Mouse (Mus musculus) MEL (cell line): ENCODE data around the gene Mapkap1. TPM values are rescaled to one million over a fixed set of nuclear protein-coding genes. Genes with fewer than 3 reads are reported as not detected.
A peak's percentile ranks its signal among the peaks of the same experiment; 100 is the strongest.

Experiments
- DNase-seq: peaks from one replicate; pipeline ENCODE4 v3.0.0; 2011; ENCODE audit warnings: low read depth, low spot score
- H3K27ac ChIP-seq: 2 replicates; pipeline ENCODE4 v1.5.1; 2012; ENCODE audit warnings: low read depth, mild to moderate bottlenecking, control low read depth, low read length, moderate library complexity; ENCODE audit not compliant: control insufficient read depth
- H3K27me3 ChIP-seq, 2 experiments: fragments of 150-350 bp in 1 of 2; sonication (generic) in 1 of 2; 2 replicates each; pipeline ENCODE4 v1.6.1; 2012; ENCODE audit warnings: low read length in 2 of 2, mild to moderate bottlenecking in 2 of 2, improper control_type of control experiment in 1 of 2, moderate library complexity in 1 of 2; ENCODE audit not compliant: insufficient read depth in 2 of 2, control insufficient read depth in 1 of 2
- H3K36me3 ChIP-seq, 2 experiments: 2 replicates each; pipeline ENCODE4 v1.6.1; 2012 to 2014; ENCODE audit warnings: low read length in 2 of 2, improper control_type of control experiment in 1 of 2, inconsistent platforms in 1 of 2, mild to moderate bottlenecking in 1 of 2; ENCODE audit not compliant: insufficient read depth in 2 of 2, control insufficient read depth in 1 of 2
- H3K4me1 ChIP-seq, 2 experiments: fragments of 150-350 bp in 1 of 2; sonication (generic) in 1 of 2; 2 replicates each; pipeline ENCODE4 v1.6.1; 2012; ENCODE audit warnings: low read length in 2 of 2, improper control_type of control experiment in 1 of 2, mild to moderate bottlenecking in 1 of 2; ENCODE audit not compliant: insufficient read depth in 2 of 2, control insufficient read depth in 1 of 2
- H3K4me3 ChIP-seq, 2 experiments: fragments of 150-350 bp in 1 of 2; sonication (generic) in 1 of 2; 2 replicates each; pipeline ENCODE4 v1.5.1; 2012; ENCODE audit warnings: low read depth in 2 of 2, low read length in 2 of 2, mild to moderate bottlenecking in 2 of 2, moderate library complexity in 2 of 2, control low read depth in 1 of 2, improper control_type of control experiment in 1 of 2; ENCODE audit not compliant: control insufficient read depth in 1 of 2, insufficient read depth in 1 of 2
- H3K79me2 ChIP-seq: 2 replicates; pipeline ENCODE4 v1.6.1; 2012; ENCODE audit warnings: mild to moderate bottlenecking, low read length, moderate library complexity; ENCODE audit not compliant: control insufficient read depth, poor library complexity, insufficient read depth
- H3K9ac ChIP-seq: 2 replicates; pipeline ENCODE4 v1.6.1; 2012; ENCODE audit warnings: low read depth, mild to moderate bottlenecking, control low read depth, low read length, moderate library complexity; ENCODE audit not compliant: control insufficient read depth, poor library complexity, severe bottlenecking
- H3K9me3 ChIP-seq: fragments of 150-350 bp; sonication (generic); replicated peaks from 2 replicates; pipeline ENCODE4 v1.6.1; 2012; ENCODE audit warnings: mild to moderate bottlenecking, low read length, improper control_type of control experiment, moderate library complexity; ENCODE audit not compliant: insufficient read depth
- GABPA ChIP-seq: IDR thresholded peaks from 2 replicates; pipeline ENCODE4 v1.6.1; 2012; ENCODE audit warnings: low read depth, mild to moderate bottlenecking, inconsistent platforms, low read length, improper control_type of control experiment, moderate library complexity
- GATA1 ChIP-seq: IDR thresholded peaks from 2 replicates; pipeline ENCODE4 v1.6.1; 2011; ENCODE audit warnings: low read depth, low read length, improper control_type of control experiment
- JUND ChIP-seq: IDR thresholded peaks from 2 replicates; pipeline ENCODE4 v1.6.1; 2011; ENCODE audit warnings: low read depth, mild to moderate bottlenecking, improper control_type of control experiment, low read length
- MAFK ChIP-seq: IDR thresholded peaks from 2 replicates; pipeline ENCODE4 v1.6.1; 2011; ENCODE audit warnings: low read depth, mild to moderate bottlenecking, low read length, improper control_type of control experiment, borderline replicate concordance
- MAX ChIP-seq: IDR thresholded peaks from 2 replicates; pipeline ENCODE4 v1.6.1; 2011; ENCODE audit warnings: low read length, improper control_type of control experiment
- MAZ ChIP-seq: IDR thresholded peaks from 2 replicates; pipeline ENCODE4 v1.6.1; 2012; ENCODE audit warnings: low read depth, mild to moderate bottlenecking, inconsistent platforms, low read length, improper control_type of control experiment
- NELFE ChIP-seq: IDR thresholded peaks from 2 replicates; pipeline ENCODE4 v1.6.1; 2011; ENCODE audit warnings: low read depth, low read length, improper control_type of control experiment
- POLR2A ChIP-seq, 2 experiments: IDR thresholded peaks; 2 replicates each; pipeline ENCODE4 v1.6.1; 2011 to 2012; ENCODE audit warnings: low read length in 2 of 2, mild to moderate bottlenecking in 2 of 2, control low read depth in 1 of 2, improper control_type of control experiment in 1 of 2, low read depth in 1 of 2, moderate library complexity in 1 of 2; ENCODE audit not compliant: control insufficient read depth in 1 of 2, insufficient read depth in 1 of 2, poor library complexity in 1 of 2
- POLR2AphosphoS2 ChIP-seq: IDR thresholded peaks from 2 replicates; pipeline ENCODE4 v1.6.1; 2011; ENCODE audit warnings: low read length, improper control_type of control experiment
- POLR2AphosphoS5 ChIP-seq: IDR thresholded peaks from 2 replicates; pipeline ENCODE4 v1.6.1; 2012; ENCODE audit warnings: low read depth, borderline replicate concordance, mild to moderate bottlenecking, inconsistent platforms, low read length, moderate library complexity, mixed read lengths
- UBTF ChIP-seq: IDR thresholded peaks from 2 replicates; pipeline ENCODE4 v1.6.1; 2012; ENCODE audit warnings: low read depth, mild to moderate bottlenecking, inconsistent platforms, low read length, improper control_type of control experiment, moderate library complexity, borderline replicate concordance; ENCODE audit not compliant: insufficient read depth
- USF1 ChIP-seq: IDR thresholded peaks from 2 replicates; pipeline ENCODE4 v1.6.1; 2014; ENCODE audit warnings: low read depth, mild to moderate bottlenecking, inconsistent platforms, low read length, improper control_type of control experiment, moderate library complexity
- ZNF384 ChIP-seq: IDR thresholded peaks from 2 replicates; pipeline ENCODE4 v1.6.1; 2012; ENCODE audit warnings: low read depth, mild to moderate bottlenecking, inconsistent platforms, low read length, improper control_type of control experiment
- polyA plus RNA-seq, 2 experiments: library from polyadenylated mRNA; stranded (reverse) in 1 of 2; unstranded in 1 of 2; fragments of >175 nt in 1 of 2; fragments of >200 nt in 1 of 2; gene quantifications; 2 replicates each; pipeline versions ENCODE4 v1.2.1 to v1.2.4; 2012; ENCODE audit warnings: low replicate concordance in 2 of 2, low read depth in 1 of 2; ENCODE audit not compliant: insufficient read length in 2 of 2, insufficient read depth in 1 of 2, missing spikeins in 1 of 2
- total RNA-seq: library from RNA; depleted of rRNA; stranded (reverse); fragments of 300-350 nt; gene quantifications from 2 replicates; pipeline ENCODE4 v1.2.3, GENCODE M21; 2012

The Mapkap1 gene
- total and polyA plus RNA-seq, 3 experiments, result 42.1 to 52.5 TPM; not detected in 1

DNA sequence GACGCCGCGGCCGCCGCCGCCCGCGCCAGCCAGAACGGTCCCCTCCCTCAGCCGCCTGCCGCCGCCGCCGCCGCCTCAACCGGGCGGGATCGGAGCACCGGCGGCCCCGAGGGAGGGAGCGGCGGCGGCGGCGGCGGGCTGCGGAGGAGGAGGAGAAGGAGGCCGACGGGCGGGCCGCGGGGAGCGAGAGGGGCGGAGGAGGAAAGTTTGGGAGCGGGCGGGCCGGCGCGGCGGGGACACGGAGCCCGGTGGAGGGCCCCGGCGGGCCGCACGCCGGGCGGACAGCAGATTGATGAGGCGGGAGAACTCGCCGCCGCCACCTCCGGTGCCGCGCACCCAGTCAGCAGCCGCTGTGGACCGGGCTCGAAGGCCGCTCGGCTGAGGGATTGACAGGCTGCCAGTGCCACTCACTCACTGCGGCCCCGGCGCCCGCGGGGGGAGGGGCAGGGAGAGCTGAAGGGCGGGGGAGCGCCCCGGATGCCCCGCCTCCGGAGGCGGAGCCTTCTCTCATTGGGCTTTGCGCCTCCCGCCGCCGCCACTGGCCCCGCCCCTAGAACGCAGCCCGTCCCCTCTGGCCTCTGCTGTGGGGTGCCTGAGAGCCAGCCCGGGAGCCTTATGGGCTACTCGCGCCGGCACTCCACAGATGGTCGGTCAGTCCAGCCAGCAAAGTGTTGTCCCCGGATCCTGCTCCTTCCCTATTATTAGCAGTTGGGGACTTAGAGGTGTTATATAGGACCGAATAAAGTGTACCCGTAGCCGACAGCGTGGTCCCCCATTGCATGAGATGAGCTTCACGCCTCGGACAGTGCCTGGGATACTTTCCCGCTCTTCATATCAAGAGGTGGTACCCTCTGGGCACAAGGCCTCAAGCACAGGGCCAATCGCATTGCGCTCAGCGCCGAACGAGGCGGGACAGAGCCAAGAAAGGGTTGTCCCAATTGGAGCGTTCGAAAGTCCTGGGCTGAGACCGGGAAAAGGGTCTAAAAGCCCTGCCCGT, 34.0 kb upstream of the Mapkap1 start, which contains the start of gene Pbx3 (continued):
- TF ChIP-seq UBTF (no peak), JUND (no peak), MAZ (peak; percentile 95), MAFK (no peak), GABPA (no peak)

DNA sequence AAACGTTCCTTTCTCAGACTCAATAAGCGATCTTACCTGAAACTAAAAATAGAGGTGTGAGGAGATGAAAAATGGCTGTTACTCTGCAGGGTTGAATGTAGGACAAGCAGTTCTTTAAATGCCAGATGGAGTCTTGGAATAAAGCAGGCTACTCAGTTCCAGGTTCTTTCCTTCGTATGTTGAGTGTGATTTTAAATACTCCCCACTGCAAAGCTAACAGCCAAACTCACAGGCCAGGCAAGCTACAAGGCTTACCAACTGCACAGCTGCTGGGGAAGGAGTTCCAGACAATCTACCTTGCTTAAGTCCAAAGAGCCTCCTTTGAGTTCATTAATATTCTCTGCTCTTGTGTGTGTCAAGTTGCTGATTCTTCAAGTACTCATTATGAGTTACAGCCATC, 32.7 kb upstream of the Mapkap1 start:
- Histone ChIP-seq H3K9me3 (no peaks in the 10 kb centered on the region), H3K79me2 (peaks cover 19% of the 10 kb centered on the region), H3K4me1 (peaks cover 3 to 13% of the 10 kb centered on the region in 2 experiments; a peak in 3 of 4 replicates), H3K4me3 (no peak overlapping the region), H3K36me3 (peaks cover 0 to 10% of the 10 kb centered on the region in 2 experiments; a peak in 2 of 4 replicates), H3K27me3 (no peaks in the 10 kb centered on the region), H3K27ac (no peak overlapping the region), H3K9ac (no peak overlapping the region)
- TF ChIP-seq POLR2AphosphoS2 (no peak), USF1 (no peak), POLR2AphosphoS5 (no peak), POLR2A (IDR thresholded peaks at IDR 0.05; ENCODE audit: control insufficient read depth in 1 of 2, insufficient read depth in 1 of 2, low read depth in 1 of 2, low read length in 2 of 2, poor library complexity in 1 of 2) (no peak), GATA1 (no peak), NELFE (no peak)
- DNase-seq, result no peak

DNA sequence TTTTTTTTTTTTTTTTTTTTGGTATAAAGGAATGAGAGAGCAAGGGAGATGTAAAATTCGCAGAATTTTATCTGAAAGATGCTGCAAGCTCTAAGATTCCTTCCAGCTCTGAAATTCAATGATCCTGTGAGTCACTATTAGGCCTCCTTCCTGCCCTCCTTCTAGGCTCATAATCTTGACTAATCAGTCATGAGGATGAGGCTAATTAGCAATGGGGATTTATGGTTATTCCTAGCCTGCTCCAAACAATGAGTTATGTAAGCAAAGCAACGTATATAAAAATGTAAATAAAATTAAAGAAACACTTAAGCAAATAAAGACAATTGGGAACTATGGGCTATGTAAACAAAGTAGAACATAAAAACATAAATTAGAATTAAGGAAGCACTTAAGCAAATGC, 32.2 kb upstream of the Mapkap1 start:
- no peaks in the 10 kb centered on the region for H3K27me3 ChIP-seq
- H3K4me3 ChIP-seq, result no peak overlapping the region
- no peak for TF ChIP-seq MAX
- TF ChIP-seq ZNF384, result peak; percentile 42; the same call in 1 of the 2 replicates
- TF ChIP-seq, all 39 proteins: peak for 1
- no peak for DNase-seq
- H3K9me3 ChIP-seq, result no peaks in the 10 kb centered on the region
- H3K27ac ChIP-seq, result no peak overlapping the region
- H3K79me2 ChIP-seq, result peaks cover 19% of the 10 kb centered on the region
- peaks cover 0 to 10% of the 10 kb centered on the region in 2 experiments; a peak in 2 of 4 replicates for H3K36me3 ChIP-seq
- peaks cover 3 to 9% of the 10 kb centered on the region in 2 experiments; a peak in 3 of 4 replicates for H3K4me1 ChIP-seq
- H3K9ac ChIP-seq, result no peak overlapping the region
